Mouse (Mus musculus) inflammation-experienced regulatory T-cells, adult 16 weeks (primary cell): ENCODE data around the gene Ambra1. TPM values are rescaled to one million over a fixed set of nuclear protein-coding genes. Genes with fewer than 3 reads are reported as not detected.

Experiments
- polyA plus RNA-seq: library from polyadenylated mRNA; unstranded; fragments of 100-300 nt; shearing (Covaris generic); gene quantifications from one replicate; pipeline ENCODE4 v1.2.1, GENCODE M21; 2017

Gene Ambra1
- polyA plus RNA-seq = 64.2 TPM

GRCm38 (mm10) chr2:91729971-91730821 is at the start of gene Ambra1:
Gene Ambra1 (plus strand): TSS chr2:91730134.

DNA sequence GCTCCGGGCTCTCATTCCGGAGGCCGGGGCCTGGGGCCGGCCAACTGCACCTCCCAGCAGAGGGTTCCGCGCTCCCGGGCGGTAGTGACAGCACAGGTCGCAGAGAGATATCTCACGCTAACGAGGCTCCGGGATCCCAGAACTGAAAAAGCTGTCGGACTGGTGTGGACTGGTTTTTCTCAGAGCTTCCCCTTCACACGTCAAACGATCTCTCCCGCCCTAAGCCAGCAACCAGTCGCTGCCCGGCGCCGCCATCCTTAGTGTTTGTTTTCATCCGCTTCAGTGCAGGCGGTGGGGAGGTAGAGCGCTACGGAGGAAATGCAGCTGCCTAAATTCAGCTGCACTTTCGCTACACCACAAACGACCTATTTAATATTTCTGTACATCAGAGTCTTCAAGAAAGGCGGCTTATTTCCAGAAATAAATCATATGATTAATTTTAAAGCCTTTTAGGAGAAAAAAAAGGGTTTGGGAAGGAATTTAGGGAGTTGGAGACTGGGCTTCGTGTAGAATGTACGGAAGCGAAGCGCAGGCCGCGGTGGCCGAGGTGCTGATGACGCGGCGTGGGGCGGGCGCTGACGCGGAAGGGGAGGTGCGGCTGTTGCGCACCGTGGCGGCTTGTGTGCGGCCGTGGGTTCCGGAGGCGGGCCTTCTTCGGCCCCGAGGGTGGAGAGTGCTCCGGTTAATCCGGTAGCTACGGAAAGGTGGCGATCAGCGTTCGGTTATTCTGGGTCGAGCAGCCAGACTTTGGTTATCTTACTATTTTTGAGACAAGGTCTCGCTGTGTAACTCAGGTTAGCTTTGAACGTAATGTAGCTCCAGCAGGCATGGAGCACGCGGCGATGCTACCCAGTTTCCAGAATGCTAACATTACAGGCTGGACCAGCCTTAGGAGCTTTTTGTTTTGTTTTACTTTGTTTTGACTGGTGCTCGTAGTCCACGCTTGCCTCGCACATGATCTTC is 19.4 kb upstream of the Ambra1 start, which contains the start of the genes Atg13 and Harbi1:
Gene Atg13, minus strand, starts transcription at position 305 of the 963 bp plus-strand sequence.
Gene Harbi1, plus strand, starts transcription at position 581 of the 963 bp plus-strand sequence.

GRCm38 (mm10) chr2:91926949-91927348 is 197.0 kb downstream of the Ambra1 start, which contains the start of gene Chrm4:
Gene Chrm4 (plus strand): TSS chr2:91927249.

GRCm38 (mm10) chr2:91932160-91932711 is 202.3 kb downstream of the Ambra1 start, which contains the start of gene Mdk:
Gene Mdk (minus strand): TSS chr2:91932297.

DNA sequence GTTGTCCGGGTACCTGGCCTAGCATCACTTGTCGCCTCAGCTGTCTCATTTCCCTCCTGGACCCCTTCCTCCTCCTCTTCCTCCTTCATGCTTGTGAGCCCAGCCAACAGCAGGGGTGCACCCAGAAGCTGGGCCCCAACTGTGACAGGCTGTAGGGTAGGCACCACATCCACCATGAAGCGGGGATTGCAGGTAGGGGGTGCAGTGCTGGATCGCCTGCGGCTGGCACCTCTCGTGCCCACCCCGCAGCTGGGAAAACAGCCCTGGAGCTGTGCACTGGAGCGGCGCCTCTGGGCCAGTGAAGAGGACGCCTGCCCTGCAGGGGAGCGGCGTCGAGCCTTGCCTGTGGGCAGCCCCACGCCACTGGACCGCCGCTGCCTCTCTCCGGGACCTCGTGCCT is 215.5 kb downstream of the Ambra1 start, which contains the start of gene Gm9821:
Gene Gm9821, plus strand, starts transcription at position 221 of the 400 bp plus-strand sequence.

Other genes with a start within 250 kb of the Ambra1 start
- gene Ckap5, start 203.4 kb upstream of the Ambra1 start, polyA plus RNA-seq = 63.3 TPM
- gene F2, start 93.7 kb upstream of the Ambra1 start, polyA plus RNA-seq = not detected
- 27.3 TPM for gene Zfp408, start 80.3 kb upstream of the Ambra1 start, polyA plus RNA-seq
- gene Arhgap1, start 80.3 kb upstream of the Ambra1 start, polyA plus RNA-seq = 231 TPM
- gene Atg13, start 19.6 kb upstream of the Ambra1 start, polyA plus RNA-seq = 65.3 TPM
- gene Harbi1, start 19.3 kb upstream of the Ambra1 start, polyA plus RNA-seq = 15.1 TPM
- gene Chrm4, start 197.1 kb downstream of the Ambra1 start, polyA plus RNA-seq = 0.80 TPM
- gene Mdk, start 202.2 kb downstream of the Ambra1 start, polyA plus RNA-seq = 1.2 TPM
- 0.35 TPM for gene Gm9821, start 215.6 kb downstream of the Ambra1 start, polyA plus RNA-seq
- gene Dgkz, start 245.7 kb downstream of the Ambra1 start, polyA plus RNA-seq = 64.7 TPM